Mouse (Mus musculus) hindbrain, embryonic 16.5 days (tissue): ENCODE measurements at regions not wholly inside any gene's neighbourhood (a gene's known extent, or its start where the extent isn't known, plus 50 kb on each side); places are given as distances from the start of the nearest gene placed in this dataset.

Source experiments
- ATAC-seq: fragments of 200-750 bp; cut with Nextera tagmentation; 2 replicates; pipeline ENCODE4 v1.8.0; 2017; ENCODE audit warnings: moderate TSS enrichment, moderate library complexity
- H3K27ac ChIP-seq: fragments of 300-500 bp; sonication (generic); 2 replicates; pipeline ENCODE4 v1.5.1; 2014; ENCODE audit warnings: low read depth, mild to moderate bottlenecking, control low read depth, low read length, moderate library complexity
- H3K27me3 ChIP-seq: fragments of 300-500 bp; sonication (generic); replicated peaks from 2 replicates; pipeline ENCODE4 v1.6.1; 2014; ENCODE audit warnings: low read length; ENCODE audit not compliant: control insufficient read depth, insufficient read depth
- H3K36me3 ChIP-seq: fragments of 300-500 bp; sonication (generic); 2 replicates; pipeline ENCODE4 v1.6.1; 2014; ENCODE audit warnings: mild to moderate bottlenecking, low read length, moderate library complexity, mixed read lengths; ENCODE audit not compliant: control insufficient read depth, insufficient read depth
- H3K4me1 ChIP-seq: fragments of 300-500 bp; sonication (generic); 2 replicates; pipeline ENCODE4 v1.6.1; 2014; ENCODE audit warnings: low read depth, low read length; ENCODE audit not compliant: control insufficient read depth, insufficient read depth
- H3K4me2 ChIP-seq: fragments of 300-500 bp; sonication (generic); 2 replicates; pipeline ENCODE4 v1.6.1; 2014; ENCODE audit warnings: mild to moderate bottlenecking, low read length, control low read depth, moderate library complexity
- H3K4me3 ChIP-seq: fragments of 300-500 bp; sonication (generic); 2 replicates; pipeline ENCODE4 v1.5.1; 2014; ENCODE audit warnings: mild to moderate bottlenecking, low read length, control low read depth, moderate library complexity
- H3K9ac ChIP-seq: fragments of 300-500 bp; sonication (generic); 2 replicates; pipeline ENCODE4 v1.6.1; 2014; ENCODE audit warnings: low read depth, mild to moderate bottlenecking, control low read depth, low read length, moderate library complexity
- H3K9me3 ChIP-seq: fragments of 300-500 bp; sonication (generic); 2 replicates; pipeline ENCODE4 v1.6.1; 2014; ENCODE audit warnings: mild to moderate bottlenecking, low read length, moderate library complexity; ENCODE audit not compliant: control insufficient read depth
- WGBS: fragments of 180-500 bp; shearing (Covaris S2); extraction: QIAGEN DNeasy Blood & Tissue Kit; methylation state at CpG from one replicate; pipeline ENCODE4 v1.1.7; 2014; 5-methylcytosine and 5-hydroxymethylcytosine counted together

DNA sequence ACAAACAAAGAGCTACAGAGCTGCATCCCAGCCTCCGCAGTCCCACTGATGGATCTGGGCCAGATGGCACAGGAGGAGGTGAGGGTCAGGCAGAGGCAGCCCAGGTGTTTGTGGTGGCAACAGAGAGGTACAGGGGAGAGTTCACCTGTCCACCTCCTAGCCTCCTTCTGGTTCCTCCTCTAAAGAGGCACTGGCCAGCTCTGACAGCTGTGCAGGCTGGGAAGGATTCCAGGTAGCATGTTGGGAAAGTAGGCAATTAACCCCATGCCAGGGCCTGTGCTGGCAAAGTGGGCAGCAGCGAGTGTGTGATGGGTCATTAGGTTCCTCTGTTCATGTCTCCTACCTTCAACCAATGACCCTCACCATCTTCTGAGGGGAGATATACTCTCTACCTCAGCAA lies 212.1 kb downstream of the Cbln1 start:
- no peak for ATAC-seq
- H3K27ac ChIP-seq: no peak overlapping the region
- no peaks in the 10 kb centered on the region for H3K4me1 ChIP-seq
- H3K4me3 ChIP-seq: no peak overlapping the region
- no peak overlapping the region for H3K4me2 ChIP-seq
- no peak overlapping the region for H3K9ac ChIP-seq
- H3K9me3 ChIP-seq: no peaks in the 10 kb centered on the region; the same call in 1 of the 2 replicates
- H3K36me3 ChIP-seq: no peaks in the 10 kb centered on the region
- H3K27me3 ChIP-seq: no peaks in the 10 kb centered on the region
- whole genome bisulfite sequencing: 85% methylated on average over 2 of the region's 2 CpGs

DNA sequence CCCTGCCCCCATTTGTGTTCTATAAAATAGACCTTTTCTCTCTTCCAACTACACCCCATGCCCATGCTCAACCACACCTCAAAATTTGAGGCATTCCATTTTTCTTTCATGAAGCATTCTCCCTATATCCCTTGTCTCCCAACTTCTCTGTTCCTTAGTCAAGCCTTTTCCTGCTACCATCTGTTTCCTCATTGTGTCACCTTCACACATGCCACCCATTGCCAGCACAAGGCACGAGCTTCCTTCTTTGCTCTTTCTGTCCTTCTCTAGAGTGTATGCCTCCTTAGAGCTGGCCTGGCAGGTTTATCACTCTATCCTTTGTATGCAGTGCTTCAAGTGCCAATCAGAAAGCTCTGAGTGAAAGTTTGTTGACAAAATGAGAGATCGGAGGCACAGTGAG lies 229.7 kb downstream of the Cbln1 start:
- WGBS: 84% methylated on average over 2 of the region's 2 CpGs
- Histone ChIP-seq H3K9ac (no peak overlapping the region), H3K4me3 (no peak overlapping the region), H3K36me3 (no peaks in the 10 kb centered on the region), H3K27ac (no peak overlapping the region), H3K4me1 (no peaks in the 10 kb centered on the region), H3K27me3 (no peaks in the 10 kb centered on the region), H3K4me2 (no peak overlapping the region), H3K9me3 (no peaks in the 10 kb centered on the region)
- ATAC-seq: no peak

DNA sequence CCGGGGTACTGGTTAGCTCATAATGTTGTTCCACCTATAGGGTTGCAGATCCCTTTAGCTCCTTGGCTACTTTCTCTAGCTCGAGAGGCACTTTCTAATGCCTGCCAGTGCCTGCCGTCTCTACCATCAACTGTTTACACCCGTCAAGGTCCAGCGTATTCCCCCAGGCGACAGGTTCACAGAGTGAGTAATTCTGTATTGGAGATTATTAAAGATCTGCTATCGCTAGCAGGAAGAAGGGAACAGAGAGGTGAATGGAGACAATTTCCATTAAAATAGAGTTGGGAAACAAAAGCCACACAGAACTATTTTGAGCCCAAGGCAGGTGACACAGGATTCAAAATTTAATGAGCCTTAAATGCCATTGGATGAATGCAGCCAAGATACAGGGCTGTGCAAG lies 235.2 kb downstream of the Cbln1 start:
- Histone ChIP-seq H3K4me2 (no peak overlapping the region), H3K4me1 (peaks cover 31% of the 10 kb centered on the region), H3K9ac (no peak overlapping the region), H3K27ac (no peak overlapping the region), H3K9me3 (no peaks in the 10 kb centered on the region), H3K4me3 (no peak overlapping the region), H3K27me3 (no peaks in the 10 kb centered on the region), H3K36me3 (no peaks in the 10 kb centered on the region)
- no peak for ATAC-seq
- WGBS: 36% methylated on average over 7 of the region's 7 CpGs

DNA sequence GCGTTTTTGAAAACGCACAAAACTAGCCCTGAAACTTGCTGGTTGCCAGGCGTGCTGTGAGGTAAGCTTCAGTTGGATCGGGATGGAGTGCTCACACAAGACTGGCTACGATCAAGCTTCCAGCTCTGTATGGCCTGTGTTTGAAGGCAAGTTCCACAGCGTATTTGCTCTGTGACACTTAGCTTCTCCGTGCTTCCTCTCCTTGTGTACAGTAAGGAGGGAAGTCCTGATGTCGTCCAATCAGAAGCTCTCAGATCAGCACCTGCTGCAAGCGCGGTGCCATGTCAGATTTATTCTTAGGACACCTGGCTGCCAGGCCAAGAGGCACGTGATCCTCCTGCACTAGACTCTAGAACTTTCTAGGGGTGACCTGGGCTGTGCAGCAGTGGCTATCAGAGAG lies 236.0 kb downstream of the Cbln1 start:
- ATAC-seq: no peak
- no peak overlapping the region; the same call in 1 of the 2 replicates for H3K27ac ChIP-seq
- 75% methylated on average over 11 of the region's 11 CpGs for WGBS
- peaks cover 38% of the 10 kb centered on the region for H3K4me1 ChIP-seq
- no peak overlapping the region for H3K9ac ChIP-seq
- no peak overlapping the region for H3K4me2 ChIP-seq
- no peaks in the 10 kb centered on the region for H3K27me3 ChIP-seq
- no peak overlapping the region for H3K4me3 ChIP-seq
- H3K9me3 ChIP-seq: no peaks in the 10 kb centered on the region
- no peaks in the 10 kb centered on the region for H3K36me3 ChIP-seq

DNA sequence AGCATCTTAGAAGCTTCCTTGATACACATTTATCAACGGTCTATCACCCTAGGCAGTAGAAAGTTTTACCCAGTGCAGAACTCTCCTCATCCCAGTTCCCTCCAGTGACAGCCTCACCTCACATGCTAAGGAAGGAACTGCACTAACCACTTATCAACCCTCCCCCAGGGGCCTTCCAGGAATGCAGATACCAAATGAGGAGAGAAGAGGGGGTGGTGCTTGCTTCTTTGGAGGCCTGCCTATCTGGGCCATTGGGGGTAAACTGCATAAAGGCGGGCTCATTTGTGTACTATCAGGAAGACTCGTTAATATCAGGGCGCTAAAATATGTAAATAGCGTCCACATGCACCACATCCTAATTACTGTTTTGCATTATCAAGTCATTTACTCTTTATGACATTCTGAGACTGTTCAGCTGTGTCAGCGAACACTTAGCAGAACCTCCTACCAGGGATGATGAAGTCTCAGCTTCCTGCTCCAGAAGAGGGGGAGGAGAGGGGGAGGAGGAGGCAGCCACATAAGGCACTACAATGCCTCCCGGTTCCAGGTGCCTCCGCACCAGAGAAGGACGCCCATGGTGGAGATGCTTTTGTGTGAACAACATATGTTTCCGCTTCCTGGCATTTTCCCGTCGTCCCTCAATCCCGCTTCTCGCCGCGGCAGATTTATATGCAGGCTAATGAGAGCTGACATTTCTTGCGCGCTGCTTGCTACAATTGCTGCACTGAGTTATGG lies 236.9 kb downstream of the Cbln1 start:
- peak; percentile 40; the same call in 1 of the 2 replicates for ATAC-seq
- H3K4me3 ChIP-seq: peak overlapping the region; percentile 31
- WGBS: 23% methylated on average over 18 of the region's 18 CpGs

DNA sequence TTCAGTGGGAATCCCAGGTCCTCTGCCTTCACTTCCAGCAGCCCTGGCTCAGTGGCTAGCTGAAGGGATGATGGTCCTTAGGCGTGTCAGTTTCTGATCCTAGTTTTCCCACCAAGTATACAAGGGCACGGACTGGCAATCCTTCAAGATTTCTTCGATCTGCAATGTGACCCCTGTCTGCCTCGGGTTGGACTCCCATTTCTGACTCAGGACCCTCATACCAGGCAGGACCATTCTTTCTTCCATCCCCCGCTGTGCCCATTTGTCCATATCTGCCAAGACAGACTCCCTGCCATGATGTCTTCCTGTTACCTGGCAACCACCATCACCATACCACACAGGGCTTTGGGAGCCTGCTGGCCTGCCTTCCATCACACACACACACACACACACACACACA lies 238.1 kb downstream of the Cbln1 start:
- H3K4me1 ChIP-seq: peaks cover 38% of the 10 kb centered on the region
- no peaks in the 10 kb centered on the region for H3K9me3 ChIP-seq
- H3K36me3 ChIP-seq: no peaks in the 10 kb centered on the region
- ATAC-seq: peak; percentile 32
- 25% methylated on average over 5 of the region's 5 CpGs for WGBS
- H3K9ac ChIP-seq: no peak overlapping the region
- H3K27me3 ChIP-seq: no peaks in the 10 kb centered on the region
- no peak overlapping the region for H3K4me3 ChIP-seq
- H3K27ac ChIP-seq: 0 out of 2 replicates have a peak overlapping the region, but pooled peaks have one; percentile 9
- H3K4me2 ChIP-seq: no peak overlapping the region

More for the DNA sequence above, 236.9 kb downstream of the Cbln1 start:
- H3K9me3 ChIP-seq: no peaks in the 10 kb centered on the region
- peak overlapping the region; percentile 42 for H3K4me2 ChIP-seq
- no peaks in the 10 kb centered on the region for H3K36me3 ChIP-seq
- H3K9ac ChIP-seq: peak overlapping the region; percentile 49
- H3K27me3 ChIP-seq: no peaks in the 10 kb centered on the region
- peak overlapping the region; percentile 61 for H3K27ac ChIP-seq
- peaks cover 38% of the 10 kb centered on the region for H3K4me1 ChIP-seq

DNA sequence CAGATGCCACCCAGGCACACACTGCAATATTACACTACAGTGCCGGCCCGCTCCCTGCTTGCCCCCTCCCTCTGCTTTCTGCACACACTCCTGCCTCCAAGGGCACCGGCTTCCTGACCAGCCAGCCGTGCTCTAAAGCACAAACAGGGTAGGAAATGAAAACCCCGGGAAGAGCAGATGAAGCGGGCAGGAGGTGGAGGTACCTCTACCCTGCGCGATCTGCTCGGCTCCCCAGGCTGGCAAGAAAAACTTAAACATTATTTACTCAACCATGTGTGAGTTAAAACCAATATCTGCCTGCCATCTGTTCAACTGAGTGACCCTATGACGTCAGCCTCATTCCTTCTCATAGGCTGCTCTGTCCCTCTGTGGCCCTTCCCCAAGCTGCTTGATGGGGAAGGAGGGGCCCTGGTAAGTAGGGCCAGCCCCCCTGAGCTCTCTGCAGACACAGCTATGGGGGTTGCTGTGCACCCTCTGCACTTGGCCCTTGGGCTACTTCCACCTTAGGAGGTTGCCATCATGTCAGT lies 238.5 kb downstream of the Cbln1 start:
- Histone ChIP-seq H3K4me3 (no peak overlapping the region), H3K9me3 (no peaks in the 10 kb centered on the region), H3K4me2 (peak overlapping the region; percentile 0; the same call in 1 of the 2 replicates), H3K36me3 (no peaks in the 10 kb centered on the region), H3K4me1 (peaks cover 38% of the 10 kb centered on the region), H3K27ac (0 out of 2 replicates have a peak overlapping the region, but pooled peaks have one; percentile 9), H3K9ac (no peak overlapping the region), H3K27me3 (no peaks in the 10 kb centered on the region)
- peak; percentile 80 for ATAC-seq
- WGBS: 17% methylated on average over 10 of the region's 10 CpGs

DNA sequence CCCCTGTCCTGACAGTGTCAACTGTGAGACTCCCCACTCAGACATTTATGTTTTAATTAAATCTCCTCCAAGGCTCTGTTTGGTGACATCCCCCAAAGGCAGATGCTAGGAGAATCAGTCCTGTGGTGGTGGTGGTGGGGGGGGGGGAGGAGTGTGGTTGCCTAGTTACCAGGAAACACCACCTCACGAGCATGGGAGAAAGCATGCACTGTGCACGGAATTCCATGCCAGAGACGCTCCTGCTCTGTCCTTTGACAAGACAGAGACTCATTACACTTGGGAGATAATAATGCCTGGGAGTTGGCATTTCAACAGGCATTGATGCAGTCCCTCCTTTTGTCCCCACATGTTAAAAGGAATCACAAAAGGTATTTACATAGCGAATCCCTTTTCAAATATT lies 240.6 kb downstream of the Cbln1 start:
- Histone ChIP-seq H3K27ac (no peak overlapping the region), H3K36me3 (no peaks in the 10 kb centered on the region)
- ATAC-seq: no peak

DNA sequence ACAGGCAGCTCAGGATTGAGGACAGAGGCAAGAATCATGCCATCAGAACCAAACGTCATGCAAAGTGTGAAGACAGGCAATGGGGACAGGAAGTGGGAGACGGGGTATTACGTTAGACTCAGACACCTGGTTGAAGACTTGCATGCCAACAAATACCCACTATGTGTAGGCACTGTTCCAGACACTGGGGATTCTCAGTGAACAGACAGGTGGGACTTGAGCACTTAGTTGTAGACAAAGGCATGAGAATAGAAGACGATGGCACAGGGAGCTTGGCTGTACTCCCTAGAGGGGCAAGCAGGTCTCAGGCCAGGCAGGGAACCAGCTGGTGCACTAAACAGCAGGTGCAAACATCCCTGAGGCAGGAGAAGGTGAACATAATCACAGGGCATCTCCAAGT lies 242.3 kb downstream of the Cbln1 start:
- Histone ChIP-seq H3K4me1 (peaks cover 27% of the 10 kb centered on the region), H3K27ac (no peak overlapping the region), H3K36me3 (no peaks in the 10 kb centered on the region), H3K4me2 (no peak overlapping the region), H3K9me3 (no peaks in the 10 kb centered on the region), H3K9ac (no peak overlapping the region), H3K4me3 (no peak overlapping the region), H3K27me3 (no peaks in the 10 kb centered on the region)
- WGBS: 75% methylated on average over 4 of the region's 4 CpGs
- ATAC-seq: no peak

More for the DNA sequence above, 240.6 kb downstream of the Cbln1 start:
- Histone ChIP-seq H3K4me1 (peaks cover 38% of the 10 kb centered on the region), H3K9ac (no peak overlapping the region), H3K27me3 (no peaks in the 10 kb centered on the region), H3K9me3 (no peaks in the 10 kb centered on the region), H3K4me3 (no peak overlapping the region), H3K4me2 (no peak overlapping the region)
- 13% methylated on average over 4 of the region's 4 CpGs for WGBS
